Mouse (Mus musculus) urinary bladder, postnatal 4 days (tissue): ENCODE data around the gene Zfand2a.

ENCODE experiments used
- DNase-seq, 2 experiments: peaks; one replicate each; pipeline ENCODE4 v3.0.0; 2021 to 2022; ENCODE audit warnings: low spot score in 2 of 2

The Zfand2a gene

GRCm38 (mm10) chr5:139466373-139466772 is 18.0 kb downstream of the Zfand2a start:
- DNase-seq = no peak

GRCm38 (mm10) chr5:139464874-139465273 is 19.5 kb downstream of the Zfand2a start:
- no peak for DNase-seq

GRCm38 (mm10) chr5:139460384-139461067 is 23.8 kb downstream of the Zfand2a start, which contains the start of gene 3110082I17Rik:
Gene 3110082I17Rik (minus strand): TSS chr5:139460527.
- DNase-seq = peak; percentile 97 to 99

- DNase-seq = no peak
These were observed 24.4 kb downstream of the Zfand2a start for GRCm38 (mm10) chr5:139459938-139460337.

- DNase-seq = no peak
These were observed 27.1 kb downstream of the Zfand2a start for GRCm38 (mm10) chr5:139457241-139457640.

GRCm38 (mm10) chr5:139455166-139455565 is 29.2 kb downstream of the Zfand2a start:
- DNase-seq = no peak

GRCm38 (mm10) chr5:139453031-139453430 is 31.3 kb downstream of the Zfand2a start:
- DNase-seq = no peak

- no peak for DNase-seq
These were observed 34.4 kb downstream of the Zfand2a start for GRCm38 (mm10) chr5:139449926-139450325.

GRCm38 (mm10) chr5:139449161-139449791 is 35.1 kb downstream of the Zfand2a start:
- DNase-seq = no peak

- DNase-seq = no peak
These were observed 36.3 kb downstream of the Zfand2a start for GRCm38 (mm10) chr5:139448025-139448424.

GRCm38 (mm10) chr5:139445258-139445657 is 39.1 kb downstream of the Zfand2a start:
- no peak for DNase-seq

- no peak for DNase-seq
These were observed 41.4 kb downstream of the Zfand2a start for GRCm38 (mm10) chr5:139442962-139443361.

- DNase-seq = no peak
These were observed 41.9 kb downstream of the Zfand2a start for GRCm38 (mm10) chr5:139442428-139442827.

- DNase-seq = no peak
These were observed 42.7 kb downstream of the Zfand2a start for GRCm38 (mm10) chr5:139441726-139442018.

GRCm38 (mm10) chr5:139440926-139441725 is 43.2 kb downstream of the Zfand2a start:
- no peak for DNase-seq

- no peak for DNase-seq
These were observed 43.9 kb downstream of the Zfand2a start for GRCm38 (mm10) chr5:139440451-139440850.

GRCm38 (mm10) chr5:139438440-139438839 is 45.9 kb downstream of the Zfand2a start:
- no peak for DNase-seq

- DNase-seq = no peak
These were observed 46.6 kb downstream of the Zfand2a start for GRCm38 (mm10) chr5:139437769-139438168.

- no peak for DNase-seq
These were observed 49.4 kb downstream of the Zfand2a start for GRCm38 (mm10) chr5:139434940-139435339.

- DNase-seq = no peak
These were observed 50.3 kb downstream of the Zfand2a start for GRCm38 (mm10) chr5:139433842-139434568.

GRCm38 (mm10) chr5:139432747-139433508 is 51.4 kb downstream of the Zfand2a start:
- DNase-seq = peak in 1 of 2 experiments; percentile 15
